Mouse (Mus musculus) liver, adult 2 months (tissue): Measurements from ENCODE around the gene Limd1.

Experiments
- CTCF ChIP-seq: fragments of 200-500 bp; IDR thresholded peaks from 2 replicates; pipeline ENCODE4 v1.5.1; 2011; ENCODE audit warnings: low read depth, low read length, control low read depth
- POLR2A ChIP-seq: fragments of 200-500 bp; IDR thresholded peaks from 2 replicates; pipeline ENCODE4 v1.6.1; 2011; ENCODE audit warnings: low read length, control low read depth; ENCODE audit not compliant: insufficient read depth; ENCODE audit errors: extremely low read depth

GRCm38 (mm10) chr9:123504325-123504724 is 25.8 kb downstream of the Limd1 start:
- TF ChIP-seq CTCF (peak; percentile 75), POLR2A (no peak)
